Mouse (Mus musculus): Measurements from ENCODE around the gene Fgfbp3.

DNA sequence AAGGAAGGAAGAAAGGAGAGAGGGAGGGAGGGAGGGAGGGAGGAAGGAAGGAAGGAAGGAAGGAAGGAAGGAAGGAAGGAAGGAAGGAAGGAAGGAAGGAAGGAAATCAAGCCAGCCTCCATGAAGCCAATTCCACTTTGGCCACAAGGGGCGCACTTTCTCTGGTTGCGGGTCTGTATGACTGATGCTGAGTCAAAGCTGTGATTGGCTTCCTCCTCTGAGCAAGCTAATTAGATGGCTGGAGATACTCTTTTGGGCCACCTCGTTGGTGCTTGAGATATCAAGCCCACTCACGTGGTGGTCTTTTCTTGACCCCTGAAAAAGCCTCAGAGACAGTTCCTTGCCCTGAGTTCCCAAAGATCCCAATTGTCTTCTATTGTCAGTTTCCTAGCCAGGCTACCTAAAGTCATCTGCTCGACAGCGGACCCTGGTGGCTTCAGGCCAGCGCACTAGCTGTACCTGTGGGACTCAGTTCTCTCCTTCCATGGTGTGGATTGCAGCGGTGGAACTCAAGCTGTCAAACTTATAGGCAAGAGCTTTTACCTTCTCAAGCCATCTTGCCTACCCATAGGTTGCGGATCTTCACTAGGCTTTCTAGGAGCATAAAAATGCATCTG is 9.6 kb downstream of the Fgfbp3 start:
- TF ChIP-seq CTCF (IDR thresholded peaks at IDR 0.05; ENCODE audit: low read depth) (peak; percentile 88), EP300 (IDR thresholded peaks at IDR 0.05; ENCODE audit: low read depth) (no peak)
